Mouse (Mus musculus): Measurements from ENCODE around the gene Acp7. TPM values are rescaled to one million over a fixed set of nuclear protein-coding genes. Genes with fewer than 3 reads are reported as not detected.

The Acp7 gene
- polyA plus RNA-seq, 1 experiment from 2014 or later, result 10.9 TPM

- H3K4me2 ChIP-seq (replicated peaks; ENCODE audit: low read depth), result no peak overlapping the region
- DNase-seq (ENCODE audit: low spot score) (no peak), ATAC-seq (ENCODE audit: low FRiP score, low TSS enrichment) (no peak)
- H3K4me1 ChIP-seq (replicated peaks; ENCODE audit: control insufficient read depth, insufficient read depth), result 0 out of 2 replicates have a peak, but pooled peaks cover 6% of the 10 kb centered on the region
- H3K9me3 ChIP-seq (ENCODE audit: control insufficient read depth, low read length), result no peaks in the 10 kb centered on the region
- H3K4me3 ChIP-seq (ENCODE audit: low read depth, low read length), result no peak overlapping the region
- H3K27ac ChIP-seq (replicated peaks), result no peak overlapping the region
- H3K27me3 ChIP-seq (ENCODE audit: control insufficient read depth, insufficient read depth, low read length), result no peaks in the 10 kb centered on the region
- H3K36me3 ChIP-seq (ENCODE audit: control insufficient read depth, insufficient read depth, low read length), result no peaks in the 10 kb centered on the region; the same call in 1 of the 2 replicates
- no peak overlapping the region for H3K9ac ChIP-seq (ENCODE audit: low read length)
- WGBS, result 59% methylated on average over 2 of the region's 2 CpGs
- TF ChIP-seq CTCF (IDR thresholded peaks at IDR 0.05; ENCODE audit: low read depth) (no peak), EP300 (optimal IDR thresholded peaks at IDR 0.05) (no peak)
Measured at GRCm38 (mm10) chr7:28598951-28599350, 32.2 kb downstream of the Acp7 start.

DNA sequence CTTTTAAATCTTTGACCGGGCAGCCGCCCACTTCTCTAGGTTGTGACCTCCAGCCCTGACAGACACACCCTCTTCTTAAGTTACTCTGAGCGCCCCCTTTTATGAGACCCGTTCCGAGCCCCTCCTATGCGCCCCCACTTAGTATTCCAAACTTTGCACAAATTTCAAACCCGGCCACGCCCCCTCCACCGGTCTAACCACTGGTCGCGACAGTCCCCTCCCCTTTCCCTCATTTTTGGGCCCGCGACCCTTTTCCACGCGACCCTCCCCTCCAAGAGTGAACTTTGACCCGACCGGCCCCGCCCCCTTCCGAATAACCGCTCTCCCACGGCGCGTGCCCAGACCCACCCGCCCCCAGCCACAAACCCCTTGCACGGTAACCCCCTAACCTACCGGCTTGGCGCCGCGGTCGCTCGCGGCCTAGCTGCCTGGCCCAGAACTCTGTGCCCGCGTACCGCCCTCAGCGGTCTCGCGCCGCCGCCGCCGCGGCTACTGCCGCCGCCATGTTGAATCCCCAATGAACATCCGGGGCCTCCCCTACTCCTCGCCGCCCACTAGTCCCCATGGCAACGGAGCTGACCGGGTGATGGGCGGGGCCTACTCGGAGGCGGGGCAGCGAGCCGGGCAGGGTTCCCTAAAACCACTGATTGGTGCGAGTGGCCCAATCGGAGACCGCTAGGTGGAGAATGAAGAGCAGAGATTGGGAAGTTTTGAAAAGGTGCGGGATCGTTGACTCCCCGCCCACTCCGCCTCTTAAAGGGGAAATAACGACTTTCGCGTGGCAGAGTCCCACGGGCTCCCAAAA is 33.3 kb downstream of the Acp7 start, which contains the start of the genes Samd4b and Pak4:
Samd4b (minus strand) TSS at position 503 of the 805 bp plus-strand sequence.
Pak4 (minus strand) TSS at position 544 of the 805 bp plus-strand sequence.
- H3K4me2 ChIP-seq (replicated peaks; ENCODE audit: low read depth), result peak within 1 kb of the TSS; percentile 83
- peak within 1 kb of the TSS; percentile 90 for H3K27ac ChIP-seq (replicated peaks)
- H3K9ac ChIP-seq (ENCODE audit: low read length), result peak within 1 kb of the TSS; percentile 80
- ATAC-seq (ENCODE audit: low FRiP score, low TSS enrichment), result peak; percentile 88
- no peaks in the 10 kb centered on the region; the same call in 1 of the 2 replicates for H3K36me3 ChIP-seq (ENCODE audit: control insufficient read depth, insufficient read depth, low read length)
- H3K4me3 ChIP-seq (ENCODE audit: low read depth, low read length), result peak within 1 kb of the TSS; percentile 67
- peak; percentile 99 for DNase-seq (ENCODE audit: low spot score)
- H3K4me1 ChIP-seq (replicated peaks; ENCODE audit: control insufficient read depth, insufficient read depth), result 0 out of 2 replicates have a peak, but pooled peaks cover 10% of the 10 kb centered on the region
- H3K27me3 ChIP-seq (ENCODE audit: control insufficient read depth, insufficient read depth, low read length), result no peaks in the 10 kb centered on the region
- WGBS, result under 1% methylated on average over 65 of the region's 66 CpGs
- peak; percentile 56 for TF ChIP-seq CTCF (IDR thresholded peaks at IDR 0.05; ENCODE audit: low read depth)
- no peak for TF ChIP-seq EP300 (optimal IDR thresholded peaks at IDR 0.05)
- no peaks in the 10 kb centered on the region for H3K9me3 ChIP-seq (ENCODE audit: control insufficient read depth, low read length)

GRCm38 (mm10) chr7:28597277-28597570 is 33.9 kb downstream of the Acp7 start:
- WGBS, result 8% methylated on average over 9 of the region's 9 CpGs

GRCm38 (mm10) chr7:28596436-28597276 is 34.5 kb downstream of the Acp7 start:
- Histone ChIP-seq H3K27me3 (ENCODE audit: control insufficient read depth, insufficient read depth, low read length) (no peaks in the 10 kb centered on the region), H3K9ac (ENCODE audit: low read length) (peak overlapping the region; percentile 80), H3K36me3 (ENCODE audit: control insufficient read depth, insufficient read depth, low read length) (no peaks in the 10 kb centered on the region; the same call in 1 of the 2 replicates), H3K27ac (replicated peaks) (peak overlapping the region; percentile 90), H3K4me3 (ENCODE audit: low read depth, low read length) (peak overlapping the region; percentile 67), H3K9me3 (ENCODE audit: control insufficient read depth, low read length) (no peaks in the 10 kb centered on the region), H3K4me2 (replicated peaks; ENCODE audit: low read depth) (peak overlapping the region; percentile 83), H3K4me1 (replicated peaks; ENCODE audit: control insufficient read depth, insufficient read depth) (0 out of 2 replicates have a peak, but pooled peaks cover 10% of the 10 kb centered on the region)
- ATAC-seq (ENCODE audit: low FRiP score, low TSS enrichment), result peak; percentile 90
- DNase-seq (ENCODE audit: low spot score), result peak; percentile 90
- TF ChIP-seq EP300 (optimal IDR thresholded peaks at IDR 0.05) (peak; percentile 58), CTCF (IDR thresholded peaks at IDR 0.05; ENCODE audit: low read depth) (no peak)
- 25% methylated on average over 20 of the region's 20 CpGs for WGBS

More at GRCm38 (mm10) chr7:28597277-28597570, 33.9 kb downstream of the Acp7 start:
- no peak for TF ChIP-seq CTCF (IDR thresholded peaks at IDR 0.05; ENCODE audit: low read depth)
- no peak for TF ChIP-seq EP300 (optimal IDR thresholded peaks at IDR 0.05)
- peak overlapping the region; percentile 80 for H3K9ac ChIP-seq (ENCODE audit: low read length)
- 0 out of 2 replicates have a peak, but pooled peaks cover 10% of the 10 kb centered on the region for H3K4me1 ChIP-seq (replicated peaks; ENCODE audit: control insufficient read depth, insufficient read depth)
- no peaks in the 10 kb centered on the region; the same call in 1 of the 2 replicates for H3K36me3 ChIP-seq (ENCODE audit: control insufficient read depth, insufficient read depth, low read length)
- H3K27ac ChIP-seq (replicated peaks), result peak overlapping the region; percentile 90
- H3K9me3 ChIP-seq (ENCODE audit: control insufficient read depth, low read length), result no peaks in the 10 kb centered on the region
- peak overlapping the region; percentile 83 for H3K4me2 ChIP-seq (replicated peaks; ENCODE audit: low read depth)
- ATAC-seq (ENCODE audit: low FRiP score, low TSS enrichment) (no peak), DNase-seq (ENCODE audit: low spot score) (no peak)
- no peaks in the 10 kb centered on the region for H3K27me3 ChIP-seq (ENCODE audit: control insufficient read depth, insufficient read depth, low read length)
- H3K4me3 ChIP-seq (ENCODE audit: low read depth, low read length), result peak overlapping the region; percentile 67

DNA sequence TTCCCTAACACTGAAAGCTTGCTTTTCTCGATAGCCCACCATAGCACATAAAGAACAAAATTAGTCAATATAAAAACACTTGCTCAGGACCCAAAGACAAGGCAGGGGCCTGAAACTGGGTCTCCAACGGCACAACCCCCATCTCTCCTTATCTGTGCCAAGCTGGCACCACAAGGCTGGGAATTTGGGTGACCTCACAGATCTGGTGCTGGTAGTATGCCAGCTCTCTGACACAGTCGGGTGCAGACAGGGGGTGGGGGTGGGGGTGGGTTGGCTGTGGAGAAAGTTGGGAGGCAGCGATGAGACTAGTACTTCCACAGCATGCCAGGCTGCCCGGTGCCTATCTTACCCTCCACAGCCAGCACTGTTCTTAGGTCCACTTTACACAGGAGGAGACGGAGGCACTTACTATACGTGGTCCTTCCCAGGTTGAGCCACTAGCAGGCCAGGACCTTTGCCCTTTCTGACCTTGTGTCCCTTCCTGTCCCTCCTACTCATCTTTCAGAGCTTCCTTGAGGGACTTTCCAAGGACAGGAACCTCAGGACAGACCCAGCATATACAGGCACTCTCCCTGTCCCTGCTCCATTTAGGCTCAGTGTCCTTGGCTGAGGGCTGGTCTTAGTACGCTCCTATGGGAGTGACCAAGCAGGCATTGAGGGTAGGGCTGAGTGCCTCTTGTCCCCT is 35.2 kb downstream of the Acp7 start:
- Histone ChIP-seq H3K4me3 (ENCODE audit: low read depth, low read length) (peak overlapping the region; percentile 67; the same call in 1 of the 2 replicates), H3K4me1 (replicated peaks; ENCODE audit: control insufficient read depth, insufficient read depth) (0 out of 2 replicates have a peak, but pooled peaks cover 10% of the 10 kb centered on the region), H3K9me3 (ENCODE audit: control insufficient read depth, low read length) (no peaks in the 10 kb centered on the region), H3K27me3 (ENCODE audit: control insufficient read depth, insufficient read depth, low read length) (no peaks in the 10 kb centered on the region), H3K36me3 (ENCODE audit: control insufficient read depth, insufficient read depth, low read length) (no peaks in the 10 kb centered on the region; the same call in 1 of the 2 replicates), H3K4me2 (replicated peaks; ENCODE audit: low read depth) (peak overlapping the region; percentile 83), H3K9ac (ENCODE audit: low read length) (0 out of 2 replicates have a peak overlapping the region, but pooled peaks have one; percentile 13), H3K27ac (replicated peaks) (peak overlapping the region; percentile 90)
- DNase-seq (ENCODE audit: low spot score) (no peak), ATAC-seq (ENCODE audit: low FRiP score, low TSS enrichment) (peak; percentile 3; the same call in 1 of the 2 replicates)
- TF ChIP-seq CTCF (IDR thresholded peaks at IDR 0.05; ENCODE audit: low read depth), result no peak
- 59% methylated on average over 8 of the region's 8 CpGs for WGBS
